Mouse (Mus musculus): Measurements from ENCODE around the gene Ddost.
"Not testable (repeated sequence)": the region's sequence is repeated elsewhere in the genome, so short reads cannot be mapped to it uniquely, and the experiment has no call there.

DNA sequence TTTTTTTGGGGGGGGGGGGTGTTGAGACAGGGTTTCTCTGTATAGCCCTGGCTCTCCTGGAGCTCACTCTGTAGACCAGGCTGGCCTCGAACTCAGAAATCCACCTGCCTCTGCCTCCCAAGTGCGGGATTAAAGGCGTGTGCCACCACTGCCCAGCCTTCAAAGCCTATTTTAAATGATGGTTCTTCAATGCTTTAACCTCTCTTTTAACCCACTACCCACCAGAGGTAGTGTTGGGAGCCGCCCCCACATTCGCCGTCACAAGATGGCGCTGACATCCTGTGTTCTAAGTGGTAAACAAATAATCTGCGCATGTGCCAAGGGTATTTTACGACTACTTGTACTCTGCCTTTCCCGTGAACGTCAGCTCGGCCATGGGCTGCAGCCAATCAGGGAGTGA, 22.6 kb downstream of the Ddost start:
- TF ChIP-seq CTCF, EP300 (IDR thresholded peaks at IDR 0.05; ENCODE audit: low read depth): not testable (repeated sequence)
